Mouse (Mus musculus) liver (tissue): ENCODE measurements around the gene Pappa2.

Experiments used
- DNase-seq: peaks from one replicate; pipeline ENCODE4 v3.0.0-alpha.2; 2020; ENCODE audit warnings: mixed read lengths

The Pappa2 gene

DNA sequence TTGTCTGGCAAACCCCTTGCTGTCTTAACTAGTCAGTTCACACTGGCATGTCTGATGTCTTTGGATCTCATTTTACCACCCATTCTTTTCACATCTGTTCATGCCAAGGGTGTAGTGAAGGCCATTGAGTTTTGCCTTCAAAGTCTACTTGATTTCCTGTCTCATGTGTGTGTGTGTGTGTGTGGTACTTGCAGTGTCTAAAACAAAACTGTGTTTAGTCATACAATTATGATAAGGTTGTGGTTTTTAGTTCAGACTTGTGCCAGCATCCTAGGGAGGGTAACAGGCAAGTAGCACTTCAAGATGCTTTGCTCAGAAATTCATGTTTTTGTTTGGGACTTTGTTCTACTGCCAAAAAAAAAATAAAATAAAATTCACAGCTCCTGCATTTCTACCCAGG is 216.1 kb downstream of the Pappa2 start:
- no peak for DNase-seq

DNA sequence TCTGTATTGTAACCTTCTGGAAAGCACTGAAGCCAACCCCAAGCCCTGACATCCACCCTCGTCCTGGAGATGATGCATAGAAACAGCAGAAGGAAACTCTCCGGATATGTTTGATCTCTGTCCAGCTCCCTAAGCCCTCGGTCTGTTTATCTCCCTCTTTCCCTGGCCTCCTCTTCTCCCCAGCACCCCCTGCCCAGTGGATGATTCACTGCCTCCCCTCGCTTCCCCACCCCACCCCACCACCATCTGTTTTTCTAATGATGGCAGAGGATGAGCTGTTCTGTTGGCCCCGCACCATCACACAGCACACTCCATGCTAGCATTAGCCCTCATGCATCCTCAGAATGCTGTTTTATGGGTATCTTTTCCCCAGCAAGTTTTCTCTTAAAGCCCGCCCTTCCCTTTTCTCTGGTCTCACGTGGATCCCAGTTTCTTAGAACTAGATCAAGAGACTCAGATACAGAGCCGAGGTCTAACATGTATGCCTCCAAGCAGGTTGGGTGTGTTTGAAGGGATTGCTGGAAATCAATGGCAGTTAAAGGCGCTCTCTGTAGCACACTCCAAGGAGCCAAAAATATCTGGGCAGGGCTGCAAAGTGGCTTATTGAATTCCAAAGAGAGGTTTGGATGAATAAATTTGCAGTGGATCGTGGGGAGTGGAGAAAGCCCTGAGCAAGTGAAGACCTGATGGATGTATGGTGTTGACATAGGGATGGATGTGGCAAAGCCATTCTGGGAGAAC is 231.8 kb downstream of the Pappa2 start:
- no peak for DNase-seq

DNA sequence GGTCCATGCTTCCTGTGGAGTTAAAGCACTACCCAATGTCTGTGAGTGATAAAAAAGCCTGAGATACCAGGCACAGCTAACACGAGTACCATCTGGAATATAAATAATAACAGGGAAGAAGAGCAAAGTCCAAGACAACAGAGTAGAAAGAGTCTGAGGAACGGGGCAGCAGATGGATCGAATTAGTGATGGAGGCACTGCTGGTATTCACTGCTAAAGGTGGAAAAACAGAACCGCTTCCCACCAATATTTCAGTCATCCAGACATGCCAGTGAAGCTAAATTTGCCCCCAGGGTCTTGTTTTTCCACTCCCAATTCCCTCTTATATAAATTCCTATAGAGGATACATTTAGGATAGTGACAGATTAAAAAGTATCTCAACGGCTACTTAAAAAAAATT is 238.8 kb downstream of the Pappa2 start:
- DNase-seq = no peak

DNA sequence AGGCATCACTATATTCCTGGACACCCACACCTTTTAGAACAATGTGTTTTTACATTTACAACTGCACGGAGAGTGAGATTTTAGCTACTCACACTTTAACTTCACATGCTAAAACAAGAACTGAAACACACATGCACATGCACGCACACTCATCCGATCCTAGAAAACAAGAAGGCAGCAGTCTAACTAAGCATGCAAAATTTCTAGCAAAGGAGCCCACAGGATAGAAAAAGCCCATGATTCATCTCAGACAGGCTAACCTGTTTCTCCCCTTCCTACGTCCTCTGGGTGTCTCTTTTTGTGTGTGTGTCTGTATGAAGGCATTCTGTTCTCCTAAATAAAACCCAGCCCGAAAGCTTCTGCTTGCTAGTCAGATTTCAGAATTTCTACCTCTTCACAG is 239.3 kb downstream of the Pappa2 start:
- DNase-seq = no peak

DNA sequence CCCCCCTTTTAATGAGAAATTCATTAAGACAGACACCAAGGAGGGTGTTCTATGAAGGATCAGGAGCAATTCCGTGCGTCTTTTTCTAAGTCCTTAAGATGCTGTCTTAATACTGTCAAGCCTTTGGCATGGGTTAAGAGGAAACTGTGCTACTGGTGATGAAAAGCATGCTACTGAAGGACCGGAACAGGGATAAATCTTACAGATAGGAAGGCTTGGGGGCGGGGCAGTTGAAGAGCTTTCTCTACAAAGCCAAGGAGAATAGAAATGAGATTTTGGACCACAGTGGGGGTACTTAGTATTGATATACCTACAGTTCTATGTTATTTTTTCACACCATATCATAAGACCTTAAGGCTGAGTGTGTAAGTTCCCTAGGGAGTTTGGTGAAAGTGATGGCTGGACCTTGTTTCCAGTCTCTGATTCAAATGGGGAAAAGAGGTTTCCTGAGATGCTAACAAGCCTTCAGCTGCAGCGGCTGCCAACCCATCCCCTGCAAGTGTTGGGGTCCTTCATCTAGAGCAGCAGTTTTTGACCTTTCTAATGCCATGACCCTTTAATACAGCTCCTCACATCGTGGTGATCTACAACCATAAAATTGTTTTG is 240.0 kb downstream of the Pappa2 start:
- DNase-seq = no peak

DNA sequence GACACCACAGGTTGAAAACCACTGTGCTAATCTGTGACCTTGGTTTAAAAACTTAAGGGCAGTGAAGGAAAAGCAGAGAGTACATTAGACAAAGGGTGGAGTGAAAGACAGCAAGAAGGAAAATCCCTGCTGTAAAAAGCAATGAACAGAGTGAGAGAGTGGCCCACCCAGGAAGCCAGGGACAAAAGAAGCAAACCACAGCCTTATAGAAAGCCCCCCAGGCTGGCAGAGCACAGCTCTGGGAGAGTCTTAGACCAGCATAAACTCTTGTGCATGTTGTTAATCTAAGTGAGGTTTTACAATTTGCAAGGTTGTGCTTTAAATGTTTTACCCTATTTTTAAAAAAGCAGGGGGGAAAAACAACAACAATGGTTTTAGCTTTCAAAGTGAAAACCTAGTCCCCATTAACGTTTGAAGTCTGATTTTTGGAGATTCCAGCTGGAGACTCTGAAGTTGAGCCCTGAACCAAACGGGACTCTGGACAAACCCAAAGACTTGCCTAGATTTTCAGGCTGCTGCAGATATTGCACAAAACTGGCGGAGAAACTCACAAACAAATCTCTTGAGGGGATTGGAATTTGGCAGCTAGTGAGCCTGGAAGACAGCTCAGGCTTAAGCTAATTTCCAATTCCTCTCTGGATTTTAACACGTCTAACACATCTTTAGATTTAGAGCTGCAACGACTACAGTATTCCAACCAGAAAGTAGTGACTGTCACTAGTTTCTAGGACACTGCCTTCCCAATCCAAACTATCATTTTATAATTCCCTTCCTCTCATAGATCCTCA is 241.0 kb downstream of the Pappa2 start:
- DNase-seq = no peak

DNA sequence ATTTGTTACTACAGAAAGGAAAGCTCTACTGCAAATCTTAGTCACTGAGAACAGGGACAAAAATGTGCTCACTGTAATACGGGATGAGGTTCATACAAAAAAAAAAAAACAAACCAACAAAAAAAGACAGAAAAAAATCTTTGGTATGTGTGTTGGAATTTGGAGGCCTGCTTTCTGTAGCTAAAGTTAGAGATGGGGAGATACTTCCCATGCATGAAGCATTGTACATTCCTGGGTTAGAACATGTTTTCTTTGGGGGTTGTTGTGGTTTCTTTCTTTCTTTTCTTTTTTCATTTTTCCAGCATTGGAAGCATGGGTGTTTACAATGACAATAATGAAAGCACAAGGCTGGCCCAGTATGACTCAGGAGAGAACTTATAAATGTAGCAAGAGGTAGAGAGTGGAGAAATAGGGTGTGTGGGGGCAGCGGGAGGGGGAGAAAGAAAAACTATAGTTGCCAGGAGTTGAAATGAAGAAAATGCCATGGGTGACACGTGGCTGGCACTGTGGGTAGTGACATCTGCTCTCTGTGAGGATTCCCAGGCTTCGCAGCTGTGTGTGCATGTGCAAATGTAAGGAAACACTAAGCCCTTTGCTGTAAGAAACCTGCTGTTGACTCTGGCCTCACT is 247.3 kb downstream of the Pappa2 start:
- DNase-seq = no peak

DNA sequence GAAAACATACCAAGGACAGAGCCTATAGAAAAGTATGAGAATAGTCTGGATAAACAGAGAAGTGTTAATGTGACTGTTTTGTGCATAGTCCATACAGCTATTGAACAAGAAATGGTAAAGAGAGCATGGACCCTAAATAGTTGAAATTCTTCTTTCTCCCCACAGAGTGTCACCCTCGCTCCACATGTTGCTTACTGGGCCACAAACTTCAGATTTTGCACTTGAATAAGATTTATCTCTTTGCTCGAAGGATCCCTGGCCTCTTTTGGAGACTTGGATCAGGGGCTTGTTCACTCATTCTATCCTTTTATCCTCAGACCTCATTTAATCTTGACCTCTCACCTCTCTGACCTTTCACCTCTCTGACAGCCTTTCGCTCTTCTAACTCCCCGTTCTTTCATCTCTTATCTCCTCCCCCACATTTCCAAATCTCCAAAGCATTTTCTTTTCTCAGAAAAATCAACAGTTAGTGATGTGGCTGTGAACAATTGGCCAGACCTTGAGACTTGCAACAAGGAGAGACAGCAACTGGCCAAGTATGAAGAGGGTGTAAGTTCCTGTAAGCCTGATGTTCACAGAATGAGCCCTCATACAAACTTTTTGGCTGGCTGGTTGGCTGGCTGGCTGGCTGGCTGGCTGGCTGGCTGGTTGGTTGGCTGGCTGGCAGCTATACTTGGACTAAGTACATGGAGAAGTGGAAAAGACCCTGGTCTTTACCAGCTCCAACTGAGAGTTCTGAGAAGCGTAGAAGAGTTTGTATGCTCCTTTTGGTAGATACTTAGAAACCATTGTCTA is 266.8 kb downstream of the Pappa2 start:
- no peak for DNase-seq

DNA sequence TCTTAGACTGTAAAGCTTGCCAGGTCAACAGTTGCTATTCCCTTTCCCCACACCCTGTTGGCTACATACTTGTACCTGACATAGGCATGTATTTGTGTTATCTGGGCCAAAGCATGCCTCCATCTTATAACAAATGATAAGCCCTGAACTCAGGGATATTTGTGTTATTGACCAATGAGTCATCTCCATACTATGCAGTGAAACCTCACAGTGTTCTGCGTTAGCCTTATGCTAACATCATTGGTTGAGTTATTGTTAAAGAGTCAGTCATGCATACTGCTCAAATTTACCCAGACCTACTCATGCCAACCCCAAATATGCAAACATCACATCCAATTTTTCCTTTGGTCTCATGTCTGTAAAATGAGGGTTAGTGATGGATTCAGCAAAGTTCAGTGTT is 279.0 kb downstream of the Pappa2 start:
- DNase-seq = no peak

DNA sequence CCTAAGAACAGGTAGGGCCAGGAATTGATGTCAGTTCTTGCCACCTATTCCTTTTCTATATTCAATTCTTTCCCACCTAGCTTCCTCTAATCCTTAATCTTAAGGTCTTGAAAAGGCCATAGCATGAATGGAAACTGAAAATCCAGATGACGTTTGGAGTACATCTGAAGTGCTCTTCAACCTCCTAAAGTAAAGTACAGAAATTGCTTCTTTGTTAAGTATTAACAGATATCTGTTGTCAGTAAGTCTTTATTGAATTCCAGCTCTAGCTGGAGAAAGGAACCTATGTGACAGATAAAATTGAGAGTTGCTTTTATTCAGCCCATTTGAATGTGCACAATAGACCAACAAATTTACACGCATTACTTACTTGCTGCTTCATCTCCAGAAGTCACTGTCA is 280.1 kb downstream of the Pappa2 start:
- no peak for DNase-seq

DNA sequence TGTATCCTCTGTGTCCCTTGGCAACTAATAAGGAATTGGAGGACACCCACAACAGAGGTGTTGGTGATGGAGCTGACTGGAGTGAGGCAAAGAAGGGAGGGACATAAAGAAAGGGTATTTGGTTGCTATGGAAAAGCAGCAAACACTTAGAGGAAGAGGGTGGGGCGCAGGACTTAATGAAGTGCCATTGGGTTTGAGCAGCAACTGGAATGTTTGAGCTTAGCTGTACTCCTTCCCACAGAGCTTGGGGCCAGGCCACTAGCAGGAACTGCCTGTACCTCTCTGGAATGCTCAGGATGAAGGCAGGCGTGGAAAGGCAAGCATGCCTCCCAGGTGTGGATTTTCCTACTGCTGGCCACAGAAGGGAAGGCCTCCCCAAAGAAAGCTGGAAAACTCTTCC is 281.0 kb downstream of the Pappa2 start:
- no peak for DNase-seq

DNA sequence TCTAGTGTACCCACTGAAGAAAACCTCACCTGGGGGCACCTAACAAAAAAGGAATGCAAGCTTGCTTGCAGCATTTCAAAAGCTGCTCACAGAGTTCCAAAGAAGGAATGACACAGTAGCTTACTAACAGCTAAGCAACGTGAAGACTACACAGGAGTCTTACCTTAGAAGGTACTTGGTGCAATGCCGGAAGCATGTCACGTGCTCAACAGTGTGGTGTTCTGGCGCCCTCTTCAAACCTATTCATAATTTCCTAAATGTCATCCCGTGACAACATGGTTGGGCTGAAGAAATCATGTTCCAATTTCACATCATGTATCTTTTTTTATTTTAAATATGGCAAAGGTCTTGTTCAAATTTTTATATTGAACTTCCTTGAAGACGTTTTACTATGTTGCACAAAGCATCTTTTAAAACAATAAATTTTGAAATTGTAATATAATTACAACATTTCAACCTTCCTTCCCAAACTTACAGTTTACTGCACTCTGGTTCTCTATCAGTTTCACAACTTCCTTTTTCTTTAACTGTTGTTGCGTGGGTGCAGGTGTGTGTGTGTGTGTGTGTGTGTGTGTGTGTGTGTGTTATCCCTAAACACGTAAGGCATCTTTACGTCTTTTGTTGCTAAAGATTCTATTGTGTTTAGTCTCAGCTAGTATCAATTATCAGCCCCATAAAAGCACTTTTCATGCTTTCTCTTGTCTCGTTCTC is 282.3 kb downstream of the Pappa2 start:
- DNase-seq = no peak

DNA sequence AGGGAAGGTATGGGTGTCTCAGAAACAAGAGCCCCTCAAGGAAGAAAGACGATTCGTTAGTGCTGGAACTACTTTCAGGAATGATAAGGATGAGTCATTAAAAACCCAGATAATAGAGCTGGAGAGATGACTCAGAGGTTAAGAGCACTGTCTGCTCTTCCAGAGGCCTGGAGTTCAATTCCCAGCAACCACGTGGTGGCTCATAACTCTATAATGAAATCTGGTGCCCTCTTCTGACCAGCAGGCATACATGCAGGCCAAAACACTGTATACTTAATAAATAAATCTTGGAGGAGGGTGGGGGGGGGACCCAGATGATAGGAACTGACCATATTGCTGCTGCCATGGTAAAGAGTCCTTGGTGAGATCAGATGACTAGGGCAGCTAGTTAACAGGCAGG is 282.9 kb downstream of the Pappa2 start:
- no peak for DNase-seq

DNA sequence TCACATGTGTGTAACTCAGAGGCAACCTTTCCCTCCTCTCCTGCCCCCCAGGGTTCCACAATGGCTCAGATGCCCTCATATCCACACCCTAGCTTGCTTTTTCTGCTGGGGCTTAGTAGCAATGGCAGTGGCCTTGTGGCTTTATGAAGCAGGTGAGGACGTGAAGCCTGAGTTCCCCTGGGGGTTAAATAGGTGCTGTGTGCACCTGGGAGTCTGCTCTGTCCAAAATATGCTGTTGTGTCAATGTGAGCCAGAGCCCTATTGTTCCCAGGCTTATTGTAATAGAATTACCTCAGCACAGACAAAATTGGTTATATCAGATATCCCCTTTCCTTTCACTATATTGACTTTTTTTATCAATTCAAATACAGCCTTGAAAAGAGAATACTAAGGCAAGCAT is 292.6 kb downstream of the Pappa2 start:
- DNase-seq = no peak

DNA sequence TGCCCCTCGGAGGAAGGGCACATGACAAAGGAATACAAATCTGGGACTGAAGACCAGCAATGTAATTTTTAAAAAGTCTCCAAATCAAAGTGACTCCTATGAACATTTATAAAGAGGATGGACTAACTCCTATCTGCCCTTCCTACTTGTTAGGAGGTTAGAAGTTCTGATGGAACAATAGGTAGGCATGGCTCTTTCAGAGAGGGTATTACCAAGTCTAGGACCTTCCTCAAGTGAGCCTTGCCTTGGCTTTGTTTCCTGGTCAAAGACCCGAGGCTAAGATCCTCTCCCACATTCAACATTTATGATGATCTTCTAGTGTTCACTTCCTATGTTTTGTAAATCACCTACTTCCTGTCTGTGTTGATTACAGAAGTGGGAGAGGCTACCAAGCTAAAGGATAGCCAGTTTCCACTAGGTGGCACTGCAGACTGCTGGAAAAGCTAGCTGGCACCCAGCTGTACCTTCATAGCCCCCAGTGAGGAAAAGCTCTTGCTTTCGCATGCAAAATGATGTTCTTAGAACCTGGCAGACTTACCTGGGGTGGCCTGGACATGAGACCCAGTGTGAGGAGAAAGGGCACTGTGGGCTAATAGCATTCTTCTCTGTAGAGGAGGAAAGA is 310.2 kb downstream of the Pappa2 start:
- peak; percentile 42 for DNase-seq

DNA sequence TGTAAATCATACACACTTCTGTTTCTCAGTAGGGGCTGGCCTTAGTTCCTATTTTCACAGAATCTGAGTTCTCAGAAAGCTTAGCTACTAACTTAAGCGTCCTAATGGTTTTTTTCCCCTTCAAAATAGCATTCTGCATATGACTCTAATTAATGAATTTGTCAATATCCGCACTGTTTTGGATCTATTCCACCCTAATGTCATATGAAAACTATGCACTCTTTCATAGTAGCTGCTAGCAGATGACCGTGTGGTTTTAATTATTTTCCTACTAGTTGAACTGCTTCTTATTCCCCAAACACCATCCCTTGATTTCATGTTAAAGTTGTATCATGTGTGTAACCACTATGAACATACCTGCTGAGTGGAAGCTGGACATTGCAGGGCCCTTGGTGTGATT is 314.3 kb downstream of the Pappa2 start:
- DNase-seq = no peak
